Mouse (Mus musculus) small intestine, adult 2 months (tissue): ENCODE data around the gene Nup210l. TPM values are rescaled to one million over a fixed set of nuclear protein-coding genes. Genes with fewer than 3 reads are reported as not detected.

ENCODE experiments used
- H3K27ac ChIP-seq: fragments of 200-500 bp; 2 replicates; pipeline ENCODE4 v1.5.1; 2012; ENCODE audit warnings: low read depth, low read length, control low read depth, inconsistent platforms; ENCODE audit not compliant: insufficient read depth
- H3K27me3 ChIP-seq: fragments of 200-500 bp; 2 replicates; pipeline ENCODE4 v1.6.1; 2012; ENCODE audit warnings: mild to moderate bottlenecking, moderate library complexity, low read length, inconsistent platforms; ENCODE audit not compliant: control insufficient read depth, insufficient read depth
- H3K36me3 ChIP-seq: fragments of 200-500 bp; 2 replicates; pipeline ENCODE4 v1.6.1; 2012; ENCODE audit warnings: mild to moderate bottlenecking, low read length, control low read depth, inconsistent platforms; ENCODE audit not compliant: control insufficient read depth, insufficient read depth
- H3K4me1 ChIP-seq: fragments of 200-500 bp; 2 replicates; pipeline ENCODE4 v1.6.1; 2012; ENCODE audit warnings: low read length, inconsistent platforms, mixed read lengths; ENCODE audit not compliant: control insufficient read depth, insufficient read depth, insufficient read length
- H3K4me3 ChIP-seq: fragments of 200-500 bp; 2 replicates; pipeline ENCODE4 v1.5.1; 2012; ENCODE audit warnings: low read depth, mild to moderate bottlenecking, control low read depth, inconsistent platforms, low read length, moderate library complexity
- CTCF ChIP-seq: fragments of 200-500 bp; IDR thresholded peaks from 2 replicates; pipeline ENCODE4 v1.5.1; 2012; ENCODE audit warnings: low read depth, mild to moderate bottlenecking, control low read depth, inconsistent platforms, low read length, moderate library complexity, mixed read lengths; ENCODE audit not compliant: insufficient replicate concordance, insufficient read length; ENCODE audit errors: extremely low read depth
- POLR2A ChIP-seq: fragments of 200-500 bp; IDR thresholded peaks from 2 replicates; pipeline ENCODE4 v1.6.1; 2012; ENCODE audit warnings: low read depth, mild to moderate bottlenecking, control low read depth, inconsistent platforms, low read length, moderate library complexity
- WGBS: fragments of 180-500 bp; shearing (Covaris S2); methylation state at CpG from one replicate; pipeline ENCODE4 v1.1.7; 2018; 5-methylcytosine and 5-hydroxymethylcytosine counted together
- polyA plus RNA-seq: library from polyadenylated mRNA; depleted of rRNA; stranded (reverse); fragments of >200 nt; gene quantifications from 2 replicates; pipeline ENCODE4 v1.2.3, GENCODE M21; 2012

Gene Nup210l
- polyA plus RNA-seq, 1 experiment = 0.15 TPM

- peak overlapping the region; percentile 25 for H3K4me3 ChIP-seq
- 7% methylated on average over 5 of the region's 5 CpGs for WGBS
- no peaks in the 10 kb centered on the region for H3K27me3 ChIP-seq
- peaks cover 25% of the 10 kb centered on the region; the same call in 1 of the 2 replicates for H3K4me1 ChIP-seq
- TF ChIP-seq POLR2A (0 out of 2 replicates have a peak, but pooled peaks have one; percentile 28), CTCF (peak; percentile 10; the same call in 1 of the 2 replicates)
- H3K27ac ChIP-seq = peak overlapping the region; percentile 92
- peaks cover 17% of the 10 kb centered on the region for H3K36me3 ChIP-seq
These were observed 20.9 kb upstream of the Nup210l start for GRCm38 (mm10) chr3:90083034-90083433.

GRCm38 (mm10) chr3:90083698-90084324, 20.1 kb upstream of the Nup210l start:
- no peak for TF ChIP-seq CTCF
- TF ChIP-seq POLR2A = no peak
- Histone ChIP-seq H3K4me1 (peaks cover 23% of the 10 kb centered on the region; the same call in 1 of the 2 replicates), H3K27ac (peak overlapping the region; percentile 92), H3K36me3 (peaks cover 25% of the 10 kb centered on the region), H3K4me3 (no peak overlapping the region), H3K27me3 (no peaks in the 10 kb centered on the region)
- WGBS = 13% methylated on average over 3 of the region's 3 CpGs

GRCm38 (mm10) chr3:90084790-90085189, 19.1 kb upstream of the Nup210l start:
- no peak for TF ChIP-seq POLR2A
- TF ChIP-seq CTCF = no peak
- peaks cover 23% of the 10 kb centered on the region; the same call in 1 of the 2 replicates for H3K4me1 ChIP-seq
- no peak overlapping the region for H3K4me3 ChIP-seq
- peak overlapping the region; percentile 8; the same call in 1 of the 2 replicates for H3K27ac ChIP-seq
- 25% methylated on average over 4 of the region's 4 CpGs for WGBS
- no peaks in the 10 kb centered on the region for H3K27me3 ChIP-seq
- H3K36me3 ChIP-seq = peaks cover 34% of the 10 kb centered on the region

GRCm38 (mm10) chr3:90085281-90085680, 18.7 kb upstream of the Nup210l start:
- peaks cover 23% of the 10 kb centered on the region; the same call in 1 of the 2 replicates for H3K4me1 ChIP-seq
- H3K36me3 ChIP-seq = peaks cover 39% of the 10 kb centered on the region
- H3K27me3 ChIP-seq = no peaks in the 10 kb centered on the region
- H3K4me3 ChIP-seq = no peak overlapping the region
- TF ChIP-seq CTCF (peak; percentile 16; the same call in 1 of the 2 replicates), POLR2A (no peak)
- peak overlapping the region; percentile 8; the same call in 1 of the 2 replicates for H3K27ac ChIP-seq
- WGBS = 23% methylated on average over 6 of the region's 6 CpGs

- 63% methylated on average over 5 of the region's 5 CpGs for WGBS
- peaks cover 23% of the 10 kb centered on the region; the same call in 1 of the 2 replicates for H3K4me1 ChIP-seq
- TF ChIP-seq POLR2A = no peak
- no peak for TF ChIP-seq CTCF
- H3K4me3 ChIP-seq = no peak overlapping the region
- no peaks in the 10 kb centered on the region for H3K27me3 ChIP-seq
- H3K36me3 ChIP-seq = peaks cover 46% of the 10 kb centered on the region
- H3K27ac ChIP-seq = no peak overlapping the region
These were observed 17.9 kb upstream of the Nup210l start for GRCm38 (mm10) chr3:90086068-90086467.

GRCm38 (mm10) chr3:90088617-90089016, 15.3 kb upstream of the Nup210l start:
- 93% methylated on average over 2 of the region's 2 CpGs for WGBS
- peaks cover 70% of the 10 kb centered on the region for H3K36me3 ChIP-seq
- TF ChIP-seq CTCF = no peak

GRCm38 (mm10) chr3:90090892-90091291, 13.0 kb upstream of the Nup210l start:
- H3K27ac ChIP-seq = no peak overlapping the region
- H3K4me3 ChIP-seq = no peak overlapping the region
- H3K4me1 ChIP-seq = no peaks in the 10 kb centered on the region
- 40% methylated on average over 6 of the region's 6 CpGs for WGBS
- no peak for TF ChIP-seq CTCF
- TF ChIP-seq POLR2A = no peak
- peaks cover 83% of the 10 kb centered on the region for H3K36me3 ChIP-seq
- no peaks in the 10 kb centered on the region for H3K27me3 ChIP-seq

More at GRCm38 (mm10) chr3:90088617-90089016, 15.3 kb upstream of the Nup210l start:
- Histone ChIP-seq H3K4me3 (no peak overlapping the region), H3K4me1 (peaks cover 17% of the 10 kb centered on the region; the same call in 1 of the 2 replicates), H3K27ac (no peak overlapping the region), H3K27me3 (no peaks in the 10 kb centered on the region)
